Mouse (Mus musculus): ENCODE data around the gene Psmd9. TPM values are rescaled to one million over a fixed set of nuclear protein-coding genes. Genes with fewer than 3 reads are reported as not detected.
A peak's percentile ranks its signal among the peaks of the same experiment; 100 is the strongest.

The Psmd9 gene
- total and polyA plus RNA-seq, 3 experiments = 22.8 to 50.1 (median 24.2) TPM

DNA sequence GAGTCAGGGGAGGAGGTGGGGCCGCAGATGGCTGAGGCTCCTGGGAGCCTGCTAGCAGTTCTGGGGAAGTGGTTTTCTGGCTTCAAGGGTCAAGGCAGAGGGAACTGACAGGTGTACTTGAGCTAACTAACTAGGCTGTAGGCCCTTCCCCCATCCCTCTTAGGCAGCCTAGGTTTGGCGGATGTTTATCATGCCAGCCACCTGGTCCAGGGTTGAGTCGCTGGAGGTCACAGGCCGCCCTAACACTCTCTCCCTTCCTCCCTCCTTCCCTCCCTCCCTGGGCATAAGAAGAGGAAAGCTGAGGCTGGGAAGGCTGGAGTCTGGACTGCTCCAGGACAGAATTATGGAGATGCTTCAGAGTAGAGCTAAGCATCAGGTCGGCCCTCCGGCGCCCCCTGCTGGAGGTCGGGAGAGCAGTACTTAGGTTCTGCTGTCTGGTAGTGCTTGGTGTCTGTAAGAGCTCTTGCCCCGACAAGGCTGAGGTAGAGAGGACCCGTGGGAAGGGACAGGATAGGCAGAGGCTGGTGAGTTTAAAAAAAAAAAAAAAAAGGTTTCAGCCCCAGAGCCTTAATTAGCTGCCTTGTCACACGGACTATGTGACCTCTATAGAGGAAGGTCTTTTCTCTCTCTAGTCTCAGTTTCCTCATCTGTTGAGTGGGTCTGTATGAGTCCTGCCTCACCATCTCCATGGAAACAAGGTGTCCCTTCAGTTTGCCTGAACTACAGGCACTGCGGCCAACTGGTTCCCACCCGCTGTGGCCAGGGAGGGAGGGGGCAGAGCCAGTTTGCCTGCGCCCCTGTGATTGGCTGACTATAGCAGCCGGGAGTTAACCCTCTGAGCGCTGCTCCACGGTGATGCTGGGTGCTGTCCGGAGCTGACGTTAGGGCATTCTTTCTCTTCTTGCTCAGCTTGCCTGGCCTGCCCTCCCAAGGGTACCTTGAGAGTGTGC lies 19.5 kb upstream of the Psmd9 start:
- peak; percentile 62 for ATAC-seq (ENCODE audit: extremely low read depth, insufficient number of reproducible peaks, low FRiP score, poor library complexity, severe bottlenecking)
- no peaks in the 10 kb centered on the region for H3K27me3 ChIP-seq (ENCODE audit: insufficient read depth, low read length)
- peak overlapping the region; percentile 71 for H3K4me3 ChIP-seq (ENCODE audit: low read depth, low read length)
- H3K4me1 ChIP-seq (ENCODE audit: insufficient read depth, low read depth, low read length) = peaks cover 84% of the 10 kb centered on the region
- H3K36me3 ChIP-seq (replicated peaks) = peaks cover 99% of the 10 kb centered on the region
- H3K9me3 ChIP-seq (replicated peaks) = no peaks in the 10 kb centered on the region
- DNase-seq (ENCODE audit: low spot score) = peak; percentile 62
- TF ChIP-seq GATA1 (IDR thresholded peaks at IDR 0.05; ENCODE audit: borderline replicate concordance, low read length) (no peak), CTCF (IDR thresholded peaks at IDR 0.05; ENCODE audit: low read depth, low read length) (peak; percentile 89), GATA2 (IDR thresholded peaks at IDR 0.05; ENCODE audit: borderline replicate concordance, low read depth, low read length) (no peak), TAL1 (conservative IDR thresholded peaks at IDR 0.05; ENCODE audit: low read depth, low read length) (peak; percentile 65; the same call in 1 of the 2 replicates), POLR2AphosphoS5 (IDR thresholded peaks at IDR 0.05; ENCODE audit: insufficient replicate concordance, low read depth, low read length) (no peak)

DNA sequence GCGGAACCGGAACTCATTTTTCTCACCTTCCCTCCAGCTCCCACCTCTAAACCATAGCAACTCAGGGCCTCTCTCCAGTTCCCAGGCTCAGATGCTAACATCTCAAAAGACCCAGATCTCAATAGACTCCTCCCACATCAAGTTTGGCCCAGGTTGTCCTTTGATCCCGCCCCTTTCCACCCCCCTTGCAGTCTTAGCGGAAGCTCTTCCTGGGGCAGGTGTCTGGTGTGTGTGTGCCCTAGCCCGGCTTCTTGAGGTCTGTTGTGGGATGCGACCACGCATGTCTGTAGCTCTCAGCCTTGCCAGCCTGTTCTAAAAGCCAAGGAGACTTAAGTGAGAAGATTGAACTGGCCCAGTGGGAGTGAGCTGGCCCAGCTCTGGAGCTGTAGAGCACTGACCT lies 18.6 kb upstream of the Psmd9 start:
- H3K4me1 ChIP-seq (ENCODE audit: insufficient read depth, low read depth, low read length) = peaks cover 78% of the 10 kb centered on the region
- H3K4me3 ChIP-seq (ENCODE audit: low read depth, low read length) = peak overlapping the region; percentile 71
- DNase-seq (ENCODE audit: low spot score) (no peak), ATAC-seq (ENCODE audit: extremely low read depth, insufficient number of reproducible peaks, low FRiP score, poor library complexity, severe bottlenecking) (no peak)
- peaks cover 99% of the 10 kb centered on the region for H3K36me3 ChIP-seq (replicated peaks)
- TF ChIP-seq CTCF (IDR thresholded peaks at IDR 0.05; ENCODE audit: low read depth, low read length) = no peak
- TF ChIP-seq GATA2 (IDR thresholded peaks at IDR 0.05; ENCODE audit: borderline replicate concordance, low read depth, low read length) = no peak
- no peak for TF ChIP-seq TAL1 (conservative IDR thresholded peaks at IDR 0.05; ENCODE audit: low read depth, low read length)
- TF ChIP-seq POLR2AphosphoS5 (IDR thresholded peaks at IDR 0.05; ENCODE audit: insufficient replicate concordance, low read depth, low read length) = no peak
- no peak for TF ChIP-seq GATA1 (IDR thresholded peaks at IDR 0.05; ENCODE audit: borderline replicate concordance, low read length)
- no peaks in the 10 kb centered on the region for H3K27me3 ChIP-seq (ENCODE audit: insufficient read depth, low read length)
- no peaks in the 10 kb centered on the region for H3K9me3 ChIP-seq (replicated peaks)

DNA sequence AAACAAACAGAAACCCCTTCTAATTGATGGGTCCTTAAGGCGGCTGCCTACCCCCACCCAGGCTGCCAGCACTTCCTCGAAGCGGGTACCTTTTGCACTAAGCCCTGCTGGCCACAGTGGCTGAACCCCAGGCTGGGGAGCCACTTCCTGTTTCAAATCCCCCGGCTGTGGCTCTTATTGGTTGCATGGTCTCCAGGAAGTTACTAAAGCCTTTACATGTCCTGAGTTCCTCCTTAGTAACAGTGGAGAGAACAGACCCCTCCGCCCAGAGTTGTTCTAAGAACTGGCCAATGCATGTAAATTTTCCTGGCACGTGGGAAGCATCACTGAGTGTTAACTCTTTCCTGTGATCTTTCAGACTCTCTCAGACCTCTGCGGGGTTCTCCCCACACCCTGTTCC lies 18.1 kb upstream of the Psmd9 start:
- H3K4me1 ChIP-seq (ENCODE audit: insufficient read depth, low read depth, low read length) = peaks cover 76% of the 10 kb centered on the region
- TF ChIP-seq GATA1 (IDR thresholded peaks at IDR 0.05; ENCODE audit: borderline replicate concordance, low read length) (no peak), TAL1 (conservative IDR thresholded peaks at IDR 0.05; ENCODE audit: low read depth, low read length) (no peak), POLR2AphosphoS5 (IDR thresholded peaks at IDR 0.05; ENCODE audit: insufficient replicate concordance, low read depth, low read length) (no peak), GATA2 (IDR thresholded peaks at IDR 0.05; ENCODE audit: borderline replicate concordance, low read depth, low read length) (no peak)
- H3K36me3 ChIP-seq (replicated peaks) = peaks cover 97% of the 10 kb centered on the region
- ATAC-seq (ENCODE audit: extremely low read depth, insufficient number of reproducible peaks, low FRiP score, poor library complexity, severe bottlenecking) (peak; percentile 58), DNase-seq (ENCODE audit: low spot score) (peak; percentile 79)
- no peaks in the 10 kb centered on the region for H3K9me3 ChIP-seq (replicated peaks)
- no peaks in the 10 kb centered on the region for H3K27me3 ChIP-seq (ENCODE audit: insufficient read depth, low read length)
- peak overlapping the region; percentile 71 for H3K4me3 ChIP-seq (ENCODE audit: low read depth, low read length)

DNA sequence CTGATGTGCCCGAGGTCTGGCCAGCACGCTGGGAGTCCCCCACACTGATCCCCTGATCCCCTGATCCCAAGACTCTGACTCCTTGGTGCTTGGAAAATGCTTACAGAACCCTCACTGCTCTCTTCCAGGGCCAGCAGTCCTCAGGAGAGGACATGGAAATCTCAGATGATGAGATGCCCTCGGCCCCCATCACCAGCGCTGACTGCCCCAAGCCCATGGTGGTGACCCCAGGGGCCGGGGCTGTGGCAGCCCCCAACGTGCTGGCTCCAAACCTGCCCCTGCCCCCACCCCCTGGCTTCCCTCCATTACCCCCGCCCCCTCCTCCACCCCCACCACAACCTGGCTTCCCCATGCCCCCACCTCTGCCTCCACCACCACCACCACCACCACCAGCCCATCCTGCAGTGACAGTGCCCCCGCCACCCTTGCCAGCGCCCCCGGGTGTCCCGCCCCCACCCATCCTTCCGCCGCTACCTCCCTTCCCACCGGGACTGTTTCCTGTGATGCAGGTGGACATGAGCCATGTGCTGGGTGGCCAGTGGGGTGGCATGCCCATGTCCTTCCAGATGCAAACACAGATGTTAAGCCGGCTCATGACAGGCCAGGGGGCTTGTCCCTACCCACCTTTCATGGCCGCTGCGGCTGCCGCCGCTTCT lies 17.4 kb upstream of the Psmd9 start:
- Histone ChIP-seq H3K36me3 (replicated peaks) (peaks cover 97% of the 10 kb centered on the region), H3K27me3 (ENCODE audit: insufficient read depth, low read length) (no peaks in the 10 kb centered on the region), H3K4me1 (ENCODE audit: insufficient read depth, low read depth, low read length) (peaks cover 70% of the 10 kb centered on the region), H3K9me3 (replicated peaks) (no peaks in the 10 kb centered on the region), H3K4me3 (ENCODE audit: low read depth, low read length) (peak overlapping the region; percentile 4; the same call in 1 of the 2 replicates)
- DNase-seq (ENCODE audit: low spot score) (no peak), ATAC-seq (ENCODE audit: extremely low read depth, insufficient number of reproducible peaks, low FRiP score, poor library complexity, severe bottlenecking) (no peak)
- TF ChIP-seq POLR2AphosphoS5 (IDR thresholded peaks at IDR 0.05; ENCODE audit: insufficient replicate concordance, low read depth, low read length) (no peak), GATA1 (IDR thresholded peaks at IDR 0.05; ENCODE audit: borderline replicate concordance, low read length) (no peak), TAL1 (conservative IDR thresholded peaks at IDR 0.05; ENCODE audit: low read depth, low read length) (no peak), CTCF (IDR thresholded peaks at IDR 0.05; ENCODE audit: low read depth, low read length) (no peak), GATA2 (IDR thresholded peaks at IDR 0.05; ENCODE audit: borderline replicate concordance, low read depth, low read length) (no peak)

DNA sequence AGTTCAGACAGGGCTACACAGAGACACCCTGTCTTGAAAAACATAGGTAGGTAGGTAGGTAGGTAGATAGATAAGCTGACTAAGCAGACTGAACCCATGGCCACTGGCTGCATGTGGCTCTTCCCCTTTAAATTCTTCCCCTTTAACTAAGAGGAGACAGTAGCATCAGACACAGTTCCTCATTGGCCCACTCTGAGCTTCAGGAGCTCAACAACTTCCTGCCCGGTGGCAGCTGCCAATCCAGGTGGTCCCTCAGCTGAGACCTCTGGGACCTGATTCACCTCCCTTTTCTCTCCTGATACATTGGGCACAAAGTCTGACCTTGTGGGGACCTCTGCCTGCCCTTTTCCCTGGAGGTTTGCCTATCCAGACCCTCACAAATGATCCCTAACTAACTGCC lies 16.3 kb upstream of the Psmd9 start:
- ATAC-seq (ENCODE audit: extremely low read depth, insufficient number of reproducible peaks, low FRiP score, poor library complexity, severe bottlenecking) (no peak), DNase-seq (ENCODE audit: low spot score) (no peak)
- Histone ChIP-seq H3K4me1 (ENCODE audit: insufficient read depth, low read depth, low read length) (peaks cover 66% of the 10 kb centered on the region), H3K27me3 (ENCODE audit: insufficient read depth, low read length) (no peaks in the 10 kb centered on the region), H3K9me3 (replicated peaks) (no peaks in the 10 kb centered on the region), H3K4me3 (ENCODE audit: low read depth, low read length) (no peak overlapping the region), H3K36me3 (replicated peaks) (peaks cover 97% of the 10 kb centered on the region)
- no peak for TF ChIP-seq CTCF (IDR thresholded peaks at IDR 0.05; ENCODE audit: low read depth, low read length)
- TF ChIP-seq GATA2 (IDR thresholded peaks at IDR 0.05; ENCODE audit: borderline replicate concordance, low read depth, low read length) = no peak
- TF ChIP-seq GATA1 (IDR thresholded peaks at IDR 0.05; ENCODE audit: borderline replicate concordance, low read length) = no peak
- no peak for TF ChIP-seq POLR2AphosphoS5 (IDR thresholded peaks at IDR 0.05; ENCODE audit: insufficient replicate concordance, low read depth, low read length)
- no peak for TF ChIP-seq TAL1 (conservative IDR thresholded peaks at IDR 0.05; ENCODE audit: low read depth, low read length)

DNA sequence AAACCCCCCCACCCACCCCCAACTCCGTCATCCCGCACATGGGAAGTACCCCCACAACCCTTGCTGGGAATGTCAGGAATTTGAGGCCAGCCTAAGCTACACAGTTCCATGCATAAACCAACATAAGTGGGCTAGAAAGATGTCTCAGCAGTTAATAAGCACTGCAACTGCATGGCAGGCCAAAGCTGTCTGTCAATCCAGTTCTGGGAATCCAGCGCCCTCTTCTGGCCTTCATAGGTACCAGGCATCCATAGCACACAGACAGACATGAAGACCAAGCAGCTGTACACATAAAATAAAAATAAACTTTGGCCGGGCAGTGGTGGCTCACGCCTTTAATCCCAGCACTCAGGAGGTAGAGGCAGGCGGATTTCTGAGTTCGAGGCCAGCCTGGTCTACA lies 13.8 kb upstream of the Psmd9 start:
- Histone ChIP-seq H3K4me3 (ENCODE audit: low read depth, low read length) (no peak overlapping the region), H3K36me3 (replicated peaks) (peaks cover 98% of the 10 kb centered on the region), H3K4me1 (ENCODE audit: insufficient read depth, low read depth, low read length) (peaks cover 49% of the 10 kb centered on the region), H3K9me3 (replicated peaks) (no peaks in the 10 kb centered on the region), H3K27me3 (ENCODE audit: insufficient read depth, low read length) (no peaks in the 10 kb centered on the region)
- TF ChIP-seq POLR2AphosphoS5 (IDR thresholded peaks at IDR 0.05; ENCODE audit: insufficient replicate concordance, low read depth, low read length) (no peak), CTCF (IDR thresholded peaks at IDR 0.05; ENCODE audit: low read depth, low read length) (peak; percentile 82), TAL1 (conservative IDR thresholded peaks at IDR 0.05; ENCODE audit: low read depth, low read length) (no peak), GATA2 (IDR thresholded peaks at IDR 0.05; ENCODE audit: borderline replicate concordance, low read depth, low read length) (no peak), GATA1 (IDR thresholded peaks at IDR 0.05; ENCODE audit: borderline replicate concordance, low read length) (no peak)
- ATAC-seq (ENCODE audit: extremely low read depth, insufficient number of reproducible peaks, low FRiP score, poor library complexity, severe bottlenecking) = no peak
- peak; percentile 57 for DNase-seq (ENCODE audit: low spot score)
